Mouse (Mus musculus) limb, embryonic 14.5 days (tissue): ENCODE results near the gene Ppp3r2. TPM values are rescaled to one million over a fixed set of nuclear protein-coding genes. Genes with fewer than 3 reads are reported as not detected.

Experiments
- ATAC-seq: fragments of 200-750 bp; cut with Nextera tagmentation; 2 replicates; pipeline ENCODE4 v1.8.0; 2017; ENCODE audit warnings: low read depth, moderate number of reproducible peaks, moderate TSS enrichment; ENCODE audit not compliant: low FRiP score
- DNase-seq: peaks from one replicate; pipeline ENCODE4 v3.0.0-alpha.2; 2015; ENCODE audit warnings: low spot score
- H3K27ac ChIP-seq: fragments of 300-500 bp; sonication (generic); replicated peaks from 2 replicates; pipeline ENCODE4 v1.5.1; 2014; ENCODE audit warnings: low read depth, mild to moderate bottlenecking, low read length, moderate library complexity, mixed read lengths
- H3K27me3 ChIP-seq: fragments of 300-500 bp; sonication (generic); 2 replicates; pipeline ENCODE4 v1.6.1; 2014; ENCODE audit warnings: low read length, mixed read lengths; ENCODE audit not compliant: control insufficient read depth, insufficient read depth
- H3K36me3 ChIP-seq: fragments of 300-500 bp; sonication (generic); 2 replicates; pipeline ENCODE4 v1.6.1; 2014; ENCODE audit warnings: mild to moderate bottlenecking, low read length, moderate library complexity, mixed read lengths; ENCODE audit not compliant: control insufficient read depth, insufficient read depth
- H3K4me1 ChIP-seq: fragments of 300-500 bp; sonication (generic); 2 replicates; pipeline ENCODE4 v1.6.1; 2014; ENCODE audit warnings: antibody characterized with exemption, low read length, mixed read lengths; ENCODE audit not compliant: control insufficient read depth, insufficient read depth
- H3K4me2 ChIP-seq: fragments of 300-500 bp; sonication (generic); replicated peaks from 2 replicates; pipeline ENCODE4 v1.6.1; 2014; ENCODE audit warnings: low read depth, mild to moderate bottlenecking, low read length, moderate library complexity; ENCODE audit not compliant: severe bottlenecking
- H3K4me3 ChIP-seq: fragments of 300-500 bp; sonication (generic); replicated peaks from 2 replicates; pipeline ENCODE4 v1.5.1; 2014; ENCODE audit warnings: low read length
- H3K9ac ChIP-seq: fragments of 300-500 bp; sonication (generic); 2 replicates; pipeline ENCODE4 v1.6.1; 2014; ENCODE audit warnings: mild to moderate bottlenecking, low read depth, low read length, moderate library complexity; ENCODE audit not compliant: severe bottlenecking
- H3K9me3 ChIP-seq: fragments of 300-500 bp; sonication (generic); 2 replicates; pipeline ENCODE4 v1.6.1; 2016; ENCODE audit warnings: low read length; ENCODE audit not compliant: control insufficient read depth
- POLR2A ChIP-seq: fragments of 200-500 bp; IDR thresholded peaks from 2 replicates; pipeline ENCODE4 v1.8.0; 2012; ENCODE audit warnings: inconsistent platforms, mild to moderate bottlenecking, moderate library complexity, borderline replicate concordance; ENCODE audit not compliant: insufficient read depth, insufficient read length; ENCODE audit errors: extremely low read depth
- WGBS: fragments of 180-500 bp; shearing (Covaris S2); extraction: QIAGEN DNeasy Blood & Tissue Kit; methylation state at CpG from one replicate; pipeline ENCODE4 v1.1.7; 2014; 5-methylcytosine and 5-hydroxymethylcytosine counted together
- polyA plus RNA-seq, 2 experiments: library from polyadenylated mRNA; depleted of rRNA in 1 of 2; stranded (reverse) in 1 of 2; unstranded in 1 of 2; fragments of >200 nt; fragmentation: Nextera tagmentation in 1 of 2; extraction: Ambion mirVana in 1 of 2; gene quantifications; 2 replicates each; pipeline versions ENCODE4 v1.2.1 to v1.2.3; 2012 to 2014

The Ppp3r2 gene
- polyA plus RNA-seq, 2 experiments = 0.14 to 0.19 TPM

DNA sequence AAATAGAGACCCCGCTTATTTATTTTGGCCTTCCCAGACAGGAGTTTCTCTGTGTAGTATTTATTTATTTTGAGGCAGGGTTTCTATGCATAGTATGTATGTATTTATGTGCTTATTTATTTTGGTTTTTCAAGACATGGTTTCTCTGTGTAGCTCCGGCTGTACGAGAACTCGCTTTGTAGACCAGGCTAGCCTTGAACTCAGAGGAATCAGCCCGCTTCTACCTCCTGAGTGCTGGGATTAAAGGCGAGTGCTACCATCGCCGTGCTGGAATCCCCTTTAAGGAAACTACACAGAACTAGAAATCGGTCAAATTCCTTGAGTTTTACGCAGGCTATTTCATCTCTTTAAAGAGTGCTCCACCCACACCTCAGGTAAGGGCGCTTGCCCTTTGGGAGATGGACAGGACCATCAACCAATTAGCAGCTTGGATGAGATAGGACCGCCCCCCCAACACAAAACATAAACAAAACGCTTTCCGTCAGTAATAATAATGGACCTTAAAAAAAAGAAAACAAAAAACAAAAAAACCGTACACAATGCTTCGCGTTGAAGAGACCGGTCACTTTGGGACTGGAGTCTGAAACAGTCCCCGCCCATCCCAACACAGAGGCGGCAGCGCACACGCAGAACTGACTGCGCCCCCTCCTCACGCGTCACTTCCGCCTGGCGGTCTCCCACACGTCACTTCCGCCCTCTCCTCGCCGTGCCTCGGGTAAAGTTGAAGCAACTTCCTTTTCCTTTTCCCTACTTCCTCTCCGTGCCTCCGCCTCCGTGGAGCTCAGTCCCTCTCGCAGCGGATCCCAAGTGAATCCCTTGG is 50.3 kb downstream of the Ppp3r2 start, which contains the start of gene Rnf20:
TSS of gene Rnf20 (plus strand) at position 688 of the 820 bp plus-strand sequence.
- WGBS = 3% methylated on average over 35 of the region's 37 CpGs
- DNase-seq (peak; percentile 95), ATAC-seq (peak; percentile 99)
- Histone ChIP-seq H3K27ac (peak within 1 kb of the TSS; percentile 86), H3K4me3 (peak within 1 kb of the TSS; percentile 63), H3K4me1 (peaks cover 6% of the 10 kb centered on the region; the same call in 1 of the 2 replicates), H3K9ac (peak within 1 kb of the TSS; percentile 76), H3K27me3 (no peaks in the 10 kb centered on the region), H3K36me3 (peaks cover 22% of the 10 kb centered on the region), H3K4me2 (peak within 1 kb of the TSS; percentile 54), H3K9me3 (no peaks in the 10 kb centered on the region)
- TF ChIP-seq POLR2A = no peak

GRCm38 (mm10) chr4:49628941-49629340 is 52.9 kb downstream of the Ppp3r2 start:
- H3K9ac ChIP-seq = no peak overlapping the region
- H3K4me3 ChIP-seq = no peak overlapping the region
- no peaks in the 10 kb centered on the region for H3K27me3 ChIP-seq
- H3K27ac ChIP-seq = no peak overlapping the region
- DNase-seq (no peak), ATAC-seq (no peak)
- H3K36me3 ChIP-seq = no peaks in the 10 kb centered on the region; the same call in 1 of the 2 replicates
- TF ChIP-seq POLR2A = no peak
- no peaks in the 10 kb centered on the region for H3K9me3 ChIP-seq
- 75% methylated on average over 5 of the region's 5 CpGs for WGBS
- H3K4me1 ChIP-seq = peaks cover 6% of the 10 kb centered on the region; the same call in 1 of the 2 replicates
- no peak overlapping the region for H3K4me2 ChIP-seq

Other genes with a start within 250 kb of the Ppp3r2 start
- gene Acnat1, start 208.1 kb downstream of the Ppp3r2 start, polyA plus RNA-seq (2012; rRNA removed) = 0.13 and 0.14 TPM in 2 replicates
- not detected in 2 replicates for gene Acnat1, start 208.1 kb downstream of the Ppp3r2 start, polyA plus RNA-seq (2014; fragmentation: Nextera tagmentation; extraction: Ambion mirVana)
- 0.19 and 0.20 TPM in 2 replicates for gene Baat, start 175.5 kb downstream of the Ppp3r2 start, polyA plus RNA-seq (2012; rRNA removed)
- 0.10 and 0.21 TPM in 2 replicates for gene Baat, start 175.5 kb downstream of the Ppp3r2 start, polyA plus RNA-seq (2014; fragmentation: Nextera tagmentation; extraction: Ambion mirVana)
- 17.1 and 30.0 TPM in 2 replicates for gene Mrpl50, start 160.9 kb downstream of the Ppp3r2 start, polyA plus RNA-seq (2012; rRNA removed)
- 74.3 and 80.2 TPM in 2 replicates for gene Mrpl50, start 160.9 kb downstream of the Ppp3r2 start, polyA plus RNA-seq (2014; fragmentation: Nextera tagmentation; extraction: Ambion mirVana)
- gene Zfp189, start 160.8 kb downstream of the Ppp3r2 start, polyA plus RNA-seq (2012; rRNA removed) = 4.5 and 5.8 TPM in 2 replicates
- 9.6 and 10.4 TPM in 2 replicates for gene Zfp189, start 160.8 kb downstream of the Ppp3r2 start, polyA plus RNA-seq (2014; fragmentation: Nextera tagmentation; extraction: Ambion mirVana)
- 0.25 and 0.32 TPM in 2 replicates for gene Aldob, start 132.5 kb downstream of the Ppp3r2 start, polyA plus RNA-seq (2012; rRNA removed)
- not detected in 2 replicates for gene Aldob, start 132.5 kb downstream of the Ppp3r2 start, polyA plus RNA-seq (2014; fragmentation: Nextera tagmentation; extraction: Ambion mirVana)
- gene Tmem246, start 84.1 kb downstream of the Ppp3r2 start, polyA plus RNA-seq (2012; rRNA removed) = 28.4 and 35.7 TPM in 2 replicates
- gene Tmem246, start 84.1 kb downstream of the Ppp3r2 start, polyA plus RNA-seq (2014; fragmentation: Nextera tagmentation; extraction: Ambion mirVana) = 37.0 and 39.2 TPM in 2 replicates
- 45.7 and 54.3 TPM in 2 replicates for gene Rnf20, start 50.0 kb downstream of the Ppp3r2 start, polyA plus RNA-seq (2012; rRNA removed)
- 54.5 and 59.4 TPM in 2 replicates for gene Rnf20, start 50.0 kb downstream of the Ppp3r2 start, polyA plus RNA-seq (2014; fragmentation: Nextera tagmentation; extraction: Ambion mirVana)
- gene Grin3a, start 163.7 kb upstream of the Ppp3r2 start, polyA plus RNA-seq (2012; rRNA removed) = 4.2 and 5.1 TPM in 2 replicates
- 6.8 and 9.2 TPM in 2 replicates for gene Grin3a, start 163.7 kb upstream of the Ppp3r2 start, polyA plus RNA-seq (2014; fragmentation: Nextera tagmentation; extraction: Ambion mirVana)